Mouse (Mus musculus): Measurements from ENCODE around the gene Kif27. TPM values are rescaled to one million over a fixed set of nuclear protein-coding genes. Genes with fewer than 3 reads are reported as not detected.
"Not testable (repeated sequence)": the region's sequence is repeated elsewhere in the genome, so short reads cannot be mapped to it uniquely, and the experiment has no call there.

The Kif27 gene
- polyA plus RNA-seq (2012) = not detected in 2 replicates

DNA sequence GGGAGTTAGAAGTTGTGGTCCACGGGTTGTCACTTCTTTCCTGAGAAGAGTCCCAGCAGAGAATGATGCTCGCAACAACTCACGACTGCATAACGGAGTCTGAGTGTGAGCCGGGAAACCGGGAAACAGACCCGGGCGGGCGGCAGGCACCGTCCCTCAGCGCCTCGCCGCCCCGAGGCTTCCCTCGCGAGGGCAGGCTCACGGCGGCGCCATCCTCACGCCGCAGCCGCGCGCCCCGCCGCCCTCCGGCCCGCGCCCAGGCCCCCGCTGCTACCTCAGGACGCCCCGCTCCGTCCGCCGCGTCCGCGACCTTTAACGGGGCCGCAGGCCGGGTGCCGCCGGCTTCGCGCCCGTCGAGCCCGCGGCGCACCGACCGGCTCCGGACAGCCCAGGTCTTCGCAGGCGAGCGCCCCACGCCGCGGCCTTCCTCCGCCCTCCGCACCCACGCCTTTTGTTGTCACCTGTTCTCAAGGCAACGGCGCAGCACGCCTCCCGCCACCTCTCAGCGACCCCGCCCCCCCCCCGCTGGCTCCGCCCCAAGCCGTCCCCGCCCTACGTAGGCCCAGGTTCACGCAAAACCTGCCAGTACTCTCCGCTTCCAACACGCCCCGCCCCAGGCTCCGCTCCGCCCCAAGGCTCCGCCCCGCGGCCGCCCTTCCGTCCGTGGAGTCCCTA is at the start of gene Kif27:
Gene Kif27, minus strand, starts transcription at position 494 of the 675 bp plus-strand sequence.
- TF ChIP-seq GATA1 (IDR thresholded peaks at IDR 0.05; ENCODE audit: low read length) = no peak

DNA sequence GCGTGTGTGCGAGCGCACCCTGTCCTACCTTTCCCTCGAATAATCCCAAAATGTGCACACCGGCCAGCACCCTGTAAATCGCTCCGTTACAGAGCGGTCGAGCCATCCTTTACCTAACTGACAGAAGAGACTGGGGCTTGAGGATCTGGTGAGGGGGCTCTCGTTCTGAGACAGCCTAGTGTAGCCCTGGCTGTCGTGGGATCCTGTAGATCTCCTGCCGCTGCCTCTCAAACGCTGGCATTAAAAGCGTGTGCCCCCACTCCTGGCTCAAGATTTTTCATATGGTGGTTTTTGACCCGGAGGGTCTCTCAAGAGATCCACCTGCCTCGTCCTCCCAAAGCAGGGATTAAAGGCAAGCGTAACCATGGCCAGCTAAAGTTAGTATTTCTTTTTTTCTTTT is 44.3 kb upstream of the Kif27 start, which contains the start of gene Hnrnpk:
Gene Hnrnpk, minus strand, starts transcription at position 101 of the 400 bp plus-strand sequence.
- not testable (repeated sequence) for TF ChIP-seq GATA1 (IDR thresholded peaks at IDR 0.05; ENCODE audit: low read length)

DNA sequence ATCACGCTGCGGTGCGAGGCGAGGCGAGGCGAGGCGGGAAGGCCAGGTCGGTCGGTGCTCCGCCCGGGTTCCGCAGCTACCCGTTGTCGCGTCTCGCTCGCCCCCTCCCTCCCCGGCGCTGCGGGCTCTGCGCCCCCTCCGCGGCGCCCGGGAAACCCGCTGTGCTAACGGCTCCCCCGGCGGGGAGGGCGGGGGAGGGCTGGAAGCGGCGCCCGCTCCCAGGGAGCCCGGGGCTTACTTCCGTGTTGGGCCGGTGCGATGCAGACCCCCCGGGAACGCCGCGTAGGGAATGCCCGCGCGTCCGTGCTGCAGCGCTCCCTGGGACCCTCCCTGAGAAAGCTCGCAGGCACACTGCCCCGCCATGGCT is 43.8 kb upstream of the Kif27 start:
- no peak for TF ChIP-seq GATA1 (IDR thresholded peaks at IDR 0.05; ENCODE audit: low read length)

DNA sequence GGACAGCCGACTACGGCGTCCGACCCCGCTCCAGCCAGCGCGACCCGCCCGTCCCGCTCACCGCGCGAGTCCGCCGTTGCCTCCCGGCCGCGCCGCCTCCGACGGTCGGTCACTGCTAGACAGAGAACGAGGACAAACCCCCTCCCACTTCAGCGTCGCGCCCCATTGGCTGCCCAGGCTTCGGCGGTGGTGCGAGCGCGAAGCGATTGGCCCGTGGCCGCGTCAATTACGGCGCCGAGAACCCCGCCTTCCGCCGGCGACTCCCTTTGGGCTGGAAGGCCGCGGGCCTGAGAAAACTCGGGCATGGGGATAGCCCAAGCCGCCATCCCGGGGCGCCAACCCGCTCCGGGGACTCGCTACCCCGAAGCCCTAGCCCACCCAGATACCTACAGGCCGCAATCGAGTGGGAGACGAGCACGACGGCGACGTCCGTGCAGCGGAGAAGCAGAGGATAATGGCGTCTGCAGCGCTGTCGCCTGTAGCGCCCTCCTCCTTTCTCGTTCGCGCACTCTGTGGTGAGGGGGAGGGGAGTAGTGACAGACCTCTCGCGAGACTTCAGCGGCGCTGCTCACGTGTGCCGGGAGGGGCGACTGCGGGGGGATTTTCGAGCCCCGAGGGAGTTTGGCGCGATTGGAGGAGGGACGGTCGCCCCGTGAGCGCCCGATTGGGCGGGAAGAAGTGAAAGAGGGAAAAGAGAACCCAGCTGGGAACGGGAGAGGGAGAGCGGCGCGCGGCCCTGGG is 43.3 kb upstream of the Kif27 start, which contains the start of gene Rmi1:
Gene Rmi1, plus strand, starts transcription at position 246 of the 741 bp plus-strand sequence.
- no peak for TF ChIP-seq GATA1 (IDR thresholded peaks at IDR 0.05; ENCODE audit: low read length)

DNA sequence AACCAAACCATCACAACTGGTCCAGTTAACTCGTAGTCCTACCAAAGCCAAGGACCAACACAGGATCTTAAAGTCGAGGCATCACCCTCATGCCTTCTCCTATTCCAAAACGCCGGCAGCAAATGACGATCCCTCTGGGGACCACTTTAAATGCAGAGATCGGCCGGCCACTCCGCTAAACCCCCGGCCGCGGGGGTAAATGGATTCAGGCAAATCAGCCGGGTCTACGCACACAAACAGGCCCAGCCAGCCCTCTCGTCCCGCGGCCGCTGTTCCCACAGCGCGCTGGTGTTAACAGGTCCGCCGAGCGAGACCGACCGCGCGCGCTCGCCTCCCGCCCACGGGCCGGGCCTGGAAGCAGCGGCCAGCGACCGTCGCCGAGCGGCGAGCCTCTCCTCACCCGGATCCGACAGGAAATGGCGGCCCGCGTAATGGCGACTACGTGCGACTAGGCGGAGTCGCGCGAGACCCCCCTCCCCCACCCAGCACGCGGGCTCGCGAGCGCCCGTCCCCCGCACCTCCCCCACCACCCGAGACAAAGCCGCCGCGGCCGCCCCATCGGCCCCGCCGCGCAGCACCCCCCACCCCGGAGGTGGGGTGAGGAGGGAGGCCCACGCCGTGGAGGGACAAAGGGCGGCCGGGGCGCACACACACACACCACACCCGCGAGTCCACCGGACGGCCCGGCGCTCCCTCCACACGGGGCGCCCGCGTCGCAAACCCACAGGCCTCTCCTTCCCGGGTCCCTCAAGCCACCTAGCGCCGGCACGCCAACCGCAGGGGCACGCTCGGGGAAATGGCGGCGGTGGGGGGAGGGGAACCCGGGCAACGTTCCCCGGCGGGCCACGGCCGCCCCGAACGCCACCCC is 42.4 kb upstream of the Kif27 start:
- TF ChIP-seq GATA1 (IDR thresholded peaks at IDR 0.05; ENCODE audit: low read length) = no peak

DNA sequence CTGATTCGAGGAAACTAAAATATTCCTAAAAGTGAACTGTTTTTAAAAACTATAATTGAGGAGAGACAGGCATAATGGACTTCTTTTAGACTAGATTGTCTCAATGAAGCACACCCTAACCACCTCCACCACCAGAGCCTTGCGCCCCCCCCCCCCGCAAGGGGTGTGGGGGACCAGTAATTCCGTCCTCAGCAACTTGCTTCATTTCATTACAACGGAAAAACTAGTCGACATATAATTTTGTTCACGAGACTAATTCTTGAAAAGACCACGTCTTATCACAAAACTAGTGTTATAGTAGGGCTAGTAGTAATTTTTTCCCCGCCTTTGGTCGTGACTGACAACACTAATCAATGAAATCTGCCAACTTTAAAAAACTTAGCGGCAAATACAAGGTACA is 41.7 kb upstream of the Kif27 start:
- TF ChIP-seq GATA1 (IDR thresholded peaks at IDR 0.05; ENCODE audit: low read length) = no peak

DNA sequence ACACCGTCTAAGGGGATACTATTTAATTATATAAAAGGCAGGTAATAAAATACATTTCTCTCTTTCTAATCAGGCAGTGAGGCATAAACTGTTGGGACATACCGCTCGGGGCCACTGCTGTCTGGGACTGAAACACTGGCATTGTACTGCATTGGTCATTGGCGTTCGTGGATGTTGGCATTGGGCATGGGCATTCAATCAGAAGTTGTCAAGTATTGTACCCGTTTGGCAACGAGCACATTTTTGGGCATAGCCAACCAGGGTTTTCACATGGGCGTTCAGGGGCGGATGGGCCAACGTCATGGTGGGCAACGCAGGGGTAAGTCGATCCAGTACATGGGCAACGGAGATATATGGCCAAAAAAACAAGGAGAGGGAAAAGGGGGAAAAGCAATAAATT is 38.7 kb upstream of the Kif27 start:
- TF ChIP-seq GATA1 (IDR thresholded peaks at IDR 0.05; ENCODE audit: low read length) = no peak

DNA sequence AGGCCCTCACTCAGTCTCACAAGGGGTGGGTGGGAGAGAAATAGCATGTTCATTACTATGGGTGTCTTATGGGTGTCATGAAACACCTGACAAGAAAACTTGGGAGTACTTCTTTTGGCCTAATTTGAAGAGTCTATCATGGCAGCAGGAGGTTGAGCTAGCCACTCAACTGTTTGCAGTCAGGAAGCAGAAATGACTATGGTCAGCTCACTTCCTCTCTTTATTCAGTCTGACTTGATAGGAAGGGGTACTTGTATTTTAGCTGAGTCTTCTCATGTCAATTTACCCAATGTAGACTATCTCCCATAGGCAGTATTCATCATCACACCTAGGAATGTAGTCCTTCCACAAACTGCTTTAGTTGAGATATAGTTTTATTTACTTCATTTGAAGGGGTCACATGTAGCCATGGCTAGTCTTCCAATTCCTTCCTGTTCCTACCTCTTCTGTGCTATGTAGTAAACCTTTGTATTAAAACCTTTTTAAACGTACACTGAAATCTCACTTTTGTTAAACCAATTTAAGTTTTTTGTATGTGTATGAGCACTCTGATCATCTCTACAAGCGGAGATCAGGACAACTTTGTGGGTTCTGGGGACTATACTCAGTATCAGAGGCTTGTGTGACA is 30.5 kb upstream of the Kif27 start:
- no peak for TF ChIP-seq GATA1 (IDR thresholded peaks at IDR 0.05; ENCODE audit: low read length)

DNA sequence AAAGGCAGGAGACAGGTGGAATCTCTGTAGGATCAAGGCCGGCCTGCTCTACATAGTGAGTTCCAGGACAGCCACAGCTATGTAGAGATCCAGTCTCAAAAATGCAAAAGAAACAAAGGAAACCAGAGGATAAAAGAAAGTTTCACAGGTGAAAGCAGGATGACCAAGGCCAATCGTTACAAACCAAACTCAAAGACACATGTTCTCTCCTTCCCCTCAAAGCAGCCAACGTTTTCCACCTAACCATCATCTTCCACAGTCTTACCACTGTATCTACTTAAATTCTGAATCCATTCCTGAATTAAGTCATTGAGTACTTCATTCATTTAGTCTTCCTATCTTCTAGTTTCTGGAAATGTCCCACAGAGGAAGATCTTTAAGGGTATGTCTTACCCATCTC is 29.5 kb upstream of the Kif27 start:
- TF ChIP-seq GATA1 (IDR thresholded peaks at IDR 0.05; ENCODE audit: low read length) = no peak

DNA sequence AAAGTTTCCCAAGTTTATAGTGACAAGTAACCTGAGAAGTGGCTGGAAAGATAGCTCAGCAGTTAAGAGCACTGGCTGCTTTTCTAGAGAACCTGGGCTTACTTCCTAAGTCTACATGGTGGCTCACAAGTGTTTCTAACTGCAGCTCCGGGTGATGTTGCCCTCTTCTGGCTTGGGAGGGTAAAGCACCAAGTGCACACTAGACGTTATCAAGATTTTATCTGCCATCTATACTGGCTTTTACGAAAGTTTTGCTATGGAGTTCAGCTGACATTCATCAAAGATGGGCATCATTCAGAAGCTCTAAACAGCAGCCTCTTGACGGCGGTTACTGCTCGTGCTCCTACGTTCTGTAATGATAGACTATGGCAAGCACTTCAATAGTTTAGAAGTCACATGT is 29.0 kb upstream of the Kif27 start:
- no peak for TF ChIP-seq GATA1 (IDR thresholded peaks at IDR 0.05; ENCODE audit: low read length)

DNA sequence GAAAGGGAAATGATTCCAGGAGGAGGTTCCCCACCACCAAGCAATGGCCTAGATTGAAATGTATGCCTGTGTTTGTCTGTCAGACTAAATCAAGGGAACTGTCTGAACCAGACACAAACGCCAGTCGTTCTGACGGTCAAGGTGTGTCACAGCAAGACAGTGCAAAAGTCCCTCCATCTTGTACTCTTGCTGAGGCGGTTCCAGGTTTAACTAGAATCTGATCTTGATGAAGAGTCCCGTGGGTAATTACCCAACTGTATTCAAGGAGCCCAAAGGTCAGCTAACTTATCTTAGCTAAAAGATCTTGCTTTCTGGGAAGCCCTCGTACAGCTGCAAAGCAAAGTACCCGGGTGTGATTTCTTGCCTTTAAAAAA is 26.6 kb upstream of the Kif27 start:
- TF ChIP-seq GATA1 (IDR thresholded peaks at IDR 0.05; ENCODE audit: low read length) = no peak

DNA sequence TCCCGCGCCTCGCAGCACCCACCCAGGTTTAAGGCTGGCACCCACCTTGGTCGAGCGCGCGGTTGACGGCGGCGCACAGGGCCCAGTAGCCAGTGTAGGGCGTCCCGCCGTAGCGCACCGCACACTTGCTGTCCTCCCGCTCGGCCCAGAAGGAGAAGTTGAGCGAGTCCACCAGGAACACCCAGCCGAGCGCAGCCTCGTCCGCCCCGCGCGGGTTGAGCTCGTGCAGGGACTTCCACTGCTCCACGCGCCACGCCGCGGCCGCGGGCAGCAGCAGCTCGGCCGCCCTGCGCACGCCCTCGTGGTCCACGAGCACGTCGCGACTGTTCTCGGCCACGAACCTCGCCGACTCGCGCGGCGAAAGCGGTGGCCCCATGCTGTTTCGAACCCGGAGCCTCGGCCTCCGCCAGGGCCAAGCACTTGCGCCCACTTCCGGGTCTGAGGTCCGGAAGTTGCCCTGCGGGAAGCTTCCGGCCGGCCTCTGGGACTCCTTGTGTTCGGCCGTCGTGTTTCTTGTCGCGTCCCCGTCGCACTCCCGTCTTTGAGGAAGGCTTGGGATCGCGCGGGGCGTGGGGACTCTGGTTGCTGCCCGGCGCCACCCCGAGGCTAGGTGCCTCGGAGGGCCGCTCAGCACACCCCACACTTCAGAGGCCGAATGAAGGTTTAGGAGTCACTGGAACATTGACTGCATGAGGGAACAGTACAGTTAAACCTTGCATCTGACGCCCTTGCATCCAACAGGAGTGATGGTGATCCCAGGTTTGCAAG is 26.0 kb upstream of the Kif27 start, which contains the start of gene 2210016F16Rik:
Gene 2210016F16Rik, minus strand, starts transcription at position 447 of the 768 bp plus-strand sequence.
- no peak for TF ChIP-seq GATA1 (IDR thresholded peaks at IDR 0.05; ENCODE audit: low read length)

DNA sequence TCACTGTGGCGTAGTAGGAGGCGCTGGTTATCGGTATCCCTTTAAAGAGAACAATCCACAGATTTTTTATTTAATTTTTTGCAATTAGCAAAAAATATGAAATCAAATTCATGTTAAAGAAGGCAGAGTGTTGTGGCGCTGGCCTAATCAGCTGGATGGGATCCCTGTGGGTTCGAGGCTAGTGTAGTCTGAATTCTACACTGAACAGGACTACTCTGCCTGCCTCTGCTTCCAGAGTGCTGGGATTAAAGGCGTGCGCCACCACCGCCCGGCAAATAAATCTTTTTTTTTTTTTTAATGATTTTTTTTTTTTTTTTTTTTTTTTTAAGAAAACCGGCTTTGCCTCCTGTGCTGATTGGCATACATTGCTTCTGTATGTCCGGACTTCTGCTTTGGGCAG is 25.4 kb upstream of the Kif27 start:
- no peak for TF ChIP-seq GATA1 (IDR thresholded peaks at IDR 0.05; ENCODE audit: low read length)

DNA sequence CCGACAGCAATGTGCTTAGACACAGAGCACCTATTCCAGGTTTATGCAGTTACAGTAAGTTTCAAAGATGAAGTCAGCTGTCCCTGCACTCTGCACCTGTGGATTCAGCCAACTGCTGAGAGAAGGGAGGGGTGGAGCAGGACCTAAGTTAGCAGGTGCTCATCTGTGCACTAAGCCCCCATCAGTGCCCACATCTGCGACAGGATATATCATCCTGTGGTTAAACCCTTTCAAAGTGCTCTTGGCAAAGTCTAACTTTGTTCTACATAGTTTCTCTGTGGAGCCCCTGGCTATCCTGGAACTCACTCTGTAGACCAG is 14.2 kb upstream of the Kif27 start:
- TF ChIP-seq GATA1 (IDR thresholded peaks at IDR 0.05; ENCODE audit: low read length) = no peak

Data from G1E-ER4 (cell line).